Mouse (Mus musculus): ENCODE results near the gene Smim23. TPM values are rescaled to one million over a fixed set of nuclear protein-coding genes. Genes with fewer than 3 reads are reported as not detected.
A peak's percentile ranks its signal among the peaks of the same experiment; 100 is the strongest.

Smim23 gene
- total RNA-seq (2021) = not detected

DNA sequence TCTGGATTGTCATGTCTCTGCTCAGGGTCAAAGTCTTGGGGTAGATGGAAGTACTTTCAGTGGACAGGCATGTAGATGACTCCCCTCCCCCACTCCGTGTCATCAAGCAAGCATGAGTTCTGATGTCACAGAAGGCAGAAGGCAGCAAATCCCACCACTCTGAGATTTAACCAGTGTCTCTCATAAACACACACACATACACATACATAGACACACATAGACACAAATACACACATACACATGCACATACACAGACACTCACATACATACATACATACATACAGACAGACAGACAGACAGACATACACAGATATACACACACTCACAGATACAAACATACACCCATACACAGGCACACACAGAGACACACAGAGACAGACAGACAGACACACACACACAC is at the start of gene Smim23:
TSS of gene Smim23 (minus strand) at position 101 of the 400 bp plus-strand sequence.
- no peak for DNase-seq

DNA sequence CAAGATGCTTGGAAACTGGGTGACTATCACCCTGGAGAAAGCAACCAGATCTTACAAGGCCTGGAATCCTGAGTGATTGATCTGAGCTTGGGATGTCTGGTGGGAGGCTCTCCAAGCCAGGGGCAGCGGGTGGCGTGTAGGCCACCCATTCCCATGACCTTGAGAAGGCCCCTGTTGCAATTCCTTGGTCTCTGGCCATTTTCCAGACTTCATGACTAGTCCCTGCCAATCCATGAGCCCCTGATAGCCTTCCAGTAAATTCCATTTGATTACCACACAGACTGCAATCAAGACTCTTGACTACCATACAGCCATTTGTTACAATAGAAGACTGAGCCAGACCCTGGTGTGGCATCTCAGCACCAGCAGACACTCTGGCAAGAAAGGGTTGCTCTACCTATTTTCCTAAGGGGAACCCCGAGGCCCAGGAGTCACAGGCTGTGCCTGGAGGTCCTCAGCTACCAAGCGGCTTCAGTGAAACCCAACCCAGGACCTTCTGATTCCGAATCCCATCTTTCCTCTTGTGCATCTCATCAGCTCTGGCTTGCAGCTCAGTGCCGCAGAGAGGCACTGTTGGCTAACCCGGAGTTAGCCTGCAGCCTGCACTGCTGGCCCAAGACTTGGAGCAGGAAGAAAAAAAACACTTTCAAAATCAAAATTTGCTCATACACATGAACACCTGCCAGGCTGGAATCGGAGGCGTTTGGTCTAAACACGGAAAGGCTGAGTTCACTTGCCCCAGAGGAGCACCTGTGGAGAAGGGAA is 44.4 kb upstream of the Smim23 start:
- DNase-seq = no peak

DNA sequence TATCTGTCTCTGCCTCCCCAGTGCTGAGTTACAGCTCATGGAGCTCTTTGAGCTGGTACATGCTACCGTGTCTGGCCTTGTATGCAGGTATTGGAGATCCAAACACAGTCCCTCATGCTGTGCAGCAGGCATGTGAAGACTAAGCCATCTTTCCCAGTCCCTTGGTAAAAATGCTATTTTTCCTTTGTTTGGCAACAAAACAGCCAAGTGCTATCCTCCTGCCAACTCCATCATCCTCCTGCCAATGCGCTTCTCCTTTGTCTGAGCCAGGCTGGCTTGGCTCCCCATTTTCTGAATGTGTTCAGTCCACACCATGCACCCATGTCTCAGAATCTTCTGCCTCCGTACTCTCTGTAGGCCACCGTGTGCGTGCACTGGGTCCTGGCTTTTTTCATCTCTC is 40.2 kb upstream of the Smim23 start:
- DNase-seq = no peak

- peak; percentile 9 for DNase-seq
Measured at GRCm38 (mm10) chr11:32857418-32857879, 33.0 kb upstream of the Smim23 start.

DNA sequence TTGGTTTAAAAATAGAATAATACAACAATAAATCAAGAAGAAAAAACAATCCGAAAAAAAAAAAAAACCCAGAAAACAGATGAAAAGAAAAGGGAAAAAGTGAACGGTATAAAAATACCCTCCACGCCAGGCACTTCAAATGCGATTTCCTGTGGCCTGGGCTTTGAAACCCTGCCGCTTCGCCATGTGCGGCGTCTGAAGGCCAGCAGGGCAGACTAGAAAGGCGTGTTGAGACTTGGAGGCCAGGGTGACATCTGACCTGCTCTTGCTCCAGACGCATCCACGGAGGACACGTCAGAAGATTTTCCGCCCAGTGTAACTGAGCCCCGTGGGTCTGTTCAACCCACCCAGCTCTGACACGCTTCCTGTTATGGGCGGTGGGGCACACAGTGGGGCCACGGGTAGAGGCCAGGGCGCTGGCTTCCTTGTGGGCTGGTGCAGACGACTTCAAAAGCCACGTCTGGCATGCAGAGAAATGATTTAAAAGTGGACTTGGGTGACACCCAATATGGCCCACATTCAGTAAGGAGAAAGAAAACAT is 22.3 kb upstream of the Smim23 start:
- DNase-seq = no peak

DNA sequence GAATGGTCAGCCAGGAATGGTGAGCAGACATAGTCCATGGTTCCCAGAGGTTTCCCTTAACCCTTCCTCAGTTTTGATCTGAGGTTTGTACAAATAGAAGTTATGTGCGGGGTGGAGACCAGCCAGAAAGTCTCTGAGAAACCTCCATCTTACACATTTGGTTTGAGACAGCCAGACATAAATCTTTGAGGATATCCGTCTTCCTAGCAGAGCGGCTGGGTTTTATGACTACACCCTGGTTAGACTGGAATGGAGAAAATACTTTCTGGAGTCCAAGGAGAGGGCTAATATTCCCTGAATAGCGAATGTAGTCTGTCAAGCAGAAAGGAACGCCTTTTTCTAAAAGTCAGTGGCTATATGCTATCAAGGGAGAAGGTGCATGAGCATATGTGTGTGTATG is 16.8 kb upstream of the Smim23 start:
- no peak for DNase-seq

- DNase-seq = no peak
Measured at GRCm38 (mm10) chr11:32840256-32840655, 15.9 kb upstream of the Smim23 start.

- DNase-seq = no peak
Measured at GRCm38 (mm10) chr11:32835022-32835421, 10.6 kb upstream of the Smim23 start.

GRCm38 (mm10) chr11:32834367-32834918 is 10.0 kb upstream of the Smim23 start:
- DNase-seq = no peak

GRCm38 (mm10) chr11:32817566-32817965 is 6.8 kb downstream of the Smim23 start:
- DNase-seq = no peak

- no peak for DNase-seq
Measured at GRCm38 (mm10) chr11:32814286-32814685, 10.1 kb downstream of the Smim23 start.

- DNase-seq = no peak
Measured at GRCm38 (mm10) chr11:32809091-32809490, 15.3 kb downstream of the Smim23 start.

DNA sequence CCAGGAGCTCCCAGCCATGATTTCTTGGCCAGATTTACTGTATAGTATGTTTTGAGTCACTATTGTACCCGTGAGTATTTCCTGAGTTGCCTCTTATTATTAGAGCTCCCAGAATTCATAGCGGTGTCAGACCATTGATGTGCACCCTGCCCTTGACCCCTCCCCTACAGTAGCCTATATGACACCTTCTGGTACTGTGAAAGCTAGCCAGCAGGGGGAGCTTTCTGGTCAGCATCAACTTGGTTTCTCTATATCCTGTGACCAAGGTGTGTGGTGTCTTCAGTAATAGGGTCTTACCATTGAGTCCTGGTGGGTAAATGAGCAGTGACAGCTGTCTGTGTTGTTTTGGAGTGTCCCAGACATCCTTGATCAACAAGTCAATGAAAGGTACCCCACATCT is 18.4 kb downstream of the Smim23 start:
- peak; percentile 72 for DNase-seq

DNA sequence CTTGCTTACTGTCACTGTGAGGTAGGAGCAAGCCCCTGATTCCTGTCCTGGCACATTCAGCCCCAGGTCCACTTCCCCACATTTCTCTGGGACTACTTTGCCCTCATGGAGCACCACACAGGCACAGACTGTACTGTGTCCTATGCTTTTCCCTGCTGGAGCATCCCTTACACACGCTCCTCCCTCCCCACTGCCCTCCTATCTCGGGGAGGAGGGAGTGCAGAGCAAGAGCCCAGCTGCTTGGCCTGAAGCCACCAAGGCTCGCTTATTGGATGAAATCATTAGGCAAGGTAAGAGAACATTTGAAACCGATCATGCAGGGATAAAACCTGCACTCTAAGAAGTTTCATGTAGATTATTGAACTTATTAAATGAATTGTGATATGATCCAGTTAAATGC is 20.7 kb downstream of the Smim23 start:
- peak; percentile 38 for DNase-seq

DNA sequence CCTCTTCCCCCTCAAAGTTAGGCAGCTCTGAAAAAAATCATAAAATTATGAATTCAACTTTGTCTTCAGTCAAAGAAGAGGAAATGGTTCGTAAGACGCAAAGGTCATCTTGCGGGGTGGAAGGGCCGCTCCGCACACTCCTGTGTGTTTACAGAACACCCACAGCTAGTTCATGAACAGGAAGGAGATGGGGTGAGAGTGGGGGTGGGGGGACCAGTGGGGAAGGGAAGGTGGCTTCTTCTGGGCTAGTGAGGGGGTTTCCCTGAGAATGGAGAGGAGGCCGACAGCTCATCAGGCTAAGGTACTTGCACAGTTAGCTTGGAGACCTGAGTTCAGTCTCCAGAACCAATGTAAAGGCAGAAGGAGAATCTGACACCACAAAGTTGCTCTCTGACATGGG is 22.7 kb downstream of the Smim23 start:
- no peak for DNase-seq

DNA sequence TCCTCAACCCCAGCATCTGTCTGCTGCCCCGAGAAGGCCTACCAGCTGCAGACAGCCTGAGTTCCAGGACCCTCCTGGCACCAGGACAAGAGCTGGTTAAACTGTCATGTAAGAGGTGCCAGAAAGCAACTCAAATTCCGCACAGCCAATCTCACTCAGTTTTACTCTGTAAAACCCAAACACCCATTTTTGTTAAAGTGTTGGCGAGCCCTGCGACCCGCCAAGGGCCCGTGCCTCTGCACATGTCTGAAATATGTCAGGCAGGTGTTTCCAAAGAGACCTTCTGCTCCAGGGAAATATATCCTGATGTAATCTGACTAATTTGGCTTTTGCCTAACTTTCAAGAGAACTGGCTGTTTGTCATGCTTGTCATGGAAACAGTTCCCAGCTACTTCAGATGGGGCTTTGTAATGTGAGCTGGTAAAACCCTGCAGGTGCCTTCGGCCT is 23.5 kb downstream of the Smim23 start:
- no peak for DNase-seq

DNA sequence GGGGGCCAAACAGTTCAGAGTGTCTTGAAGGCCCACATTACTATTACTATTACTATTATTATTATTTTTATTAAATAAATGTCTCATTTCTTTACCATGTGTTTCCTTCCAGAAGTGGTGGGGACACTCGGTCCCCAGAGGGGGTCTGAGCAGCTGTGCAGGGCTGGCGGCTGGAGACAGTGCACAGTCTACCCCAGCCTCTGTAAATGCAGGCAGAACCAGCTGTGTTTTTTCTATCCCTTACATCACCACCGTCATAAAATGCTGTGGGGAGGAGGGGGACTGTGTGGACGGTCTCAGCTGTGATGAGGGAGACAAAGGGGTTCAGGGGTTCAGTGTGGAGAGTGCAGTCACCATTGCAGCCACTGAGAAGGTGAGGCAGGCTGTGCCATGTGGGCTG is 26.0 kb downstream of the Smim23 start:
- DNase-seq = peak; percentile 34

- DNase-seq = no peak
Measured at GRCm38 (mm10) chr11:32794759-32795445, 29.5 kb downstream of the Smim23 start.

GRCm38 (mm10) chr11:32786201-32786600 is 38.2 kb downstream of the Smim23 start:
- DNase-seq = no peak

- DNase-seq = no peak
Measured at GRCm38 (mm10) chr11:32785591-32786147, 38.7 kb downstream of the Smim23 start.

- DNase-seq = no peak
Measured at GRCm38 (mm10) chr11:32782724-32783123, 41.7 kb downstream of the Smim23 start.

DNA sequence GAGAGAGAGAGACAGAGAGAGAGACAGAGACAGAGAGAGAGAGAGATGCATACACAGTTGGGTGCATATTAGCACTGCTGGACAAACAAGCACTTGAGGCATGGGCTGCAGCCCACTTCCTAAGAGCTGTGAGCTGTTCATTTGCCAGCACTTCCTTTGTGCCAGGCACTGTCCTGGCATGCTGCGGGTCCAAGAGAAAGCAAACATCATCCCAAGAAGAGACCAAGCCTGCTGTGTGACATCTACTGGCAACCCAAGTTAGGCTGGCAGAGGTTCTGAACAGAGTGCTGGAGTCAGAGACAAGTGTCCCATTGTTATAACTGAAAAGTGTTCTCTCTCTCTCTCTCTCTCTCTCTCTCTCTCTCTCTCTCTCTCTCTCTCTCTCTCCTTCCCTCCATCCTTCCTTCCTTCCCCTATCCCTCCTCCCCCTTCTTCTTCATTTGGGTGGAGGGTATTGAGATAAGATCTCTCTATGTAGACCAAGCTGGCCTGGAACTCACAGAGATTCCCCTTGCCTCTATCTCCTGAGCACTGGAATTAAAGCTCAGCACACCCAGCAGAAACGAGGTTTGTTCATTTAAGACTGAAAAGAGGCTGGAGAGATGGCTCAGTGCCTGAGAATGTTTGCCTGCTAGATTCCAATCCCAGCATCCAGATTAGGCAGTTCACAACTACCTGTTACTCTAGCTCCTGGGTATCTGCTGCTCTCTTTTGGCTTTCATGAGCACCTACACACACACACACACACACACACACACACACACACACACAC is 42.6 kb downstream of the Smim23 start:
- no peak for DNase-seq
